In the genomic region with DNA sequence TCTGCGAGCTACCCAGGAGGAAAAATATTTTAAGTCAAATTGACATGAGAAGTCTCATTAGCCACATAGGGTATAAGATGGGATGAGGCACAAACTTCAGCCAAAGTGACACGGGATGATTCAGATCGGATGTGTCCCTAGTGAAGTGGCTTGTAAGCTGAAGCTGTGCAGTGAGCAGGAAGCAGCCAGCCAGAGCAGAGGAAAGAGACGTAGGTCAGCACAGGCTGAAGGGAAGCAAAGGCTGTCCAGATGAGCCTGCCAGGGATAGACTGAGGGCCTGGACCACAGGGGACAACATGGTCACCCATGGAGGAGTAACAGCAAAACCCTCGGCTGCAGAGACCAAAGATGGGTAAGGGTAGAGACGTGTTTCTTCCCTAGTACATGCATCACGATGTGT, we compare ENCODE assay signal across 25 mouse cellular contexts. TPM values are rescaled to one million over a fixed set of nuclear protein-coding genes. Genes with fewer than 3 reads are reported as not detected.
"Had no signal": no experiment of that assay in that cellular context is flagged by ENCODE, and none has a peak within 500 bp of the region (broad histone marks: within the 10 kb centered on the region; RNA-seq: fewer than 3 reads in every experiment).

No protein-coding gene starts in this region.

- ATAC-seq: intestine, embryonic 15.5 days; liver, embryonic 12.5 days; midbrain, embryonic 13.5 days had no signal

- H3K27me3 ChIP-seq: intestine, embryonic 15.5 days; limb, embryonic 13.5 days; liver, embryonic 12.5 days; liver, embryonic 15.5 days; midbrain, embryonic 13.5 days had no signal

- H3K36me3 ChIP-seq: intestine, embryonic 15.5 days; limb, embryonic 10.5 days; limb, embryonic 13.5 days; liver, embryonic 12.5 days; liver, embryonic 15.5 days; midbrain, embryonic 13.5 days had no signal

- H3K9ac ChIP-seq: intestine, embryonic 15.5 days; limb, embryonic 13.5 days; liver, embryonic 12.5 days; liver, embryonic 15.5 days; midbrain, embryonic 13.5 days had no signal

- DNase-seq: kidney, adult 11 months; kidney, adult 9 months; kidney, postnatal 25 days; layer of hippocampus, adult 9-11 months; liver; lung, adult 2 months; thymus, adult 18-20 months; thymus, postnatal 36 days had no signal

- H3K9me3 ChIP-seq: intestine, embryonic 15.5 days; limb, embryonic 10.5 days; limb, embryonic 13.5 days; liver, embryonic 12.5 days; liver, embryonic 15.5 days; midbrain, embryonic 13.5 days had no signal

- H3K27ac ChIP-seq: intestine, embryonic 15.5 days; limb, embryonic 10.5 days; limb, embryonic 13.5 days; liver, embryonic 12.5 days; liver, embryonic 15.5 days; macrophage; midbrain, embryonic 13.5 days had no signal

- H3K4me3 ChIP-seq: intestine, embryonic 15.5 days; layer of hippocampus, adult 2 months; limb, embryonic 10.5 days; limb, embryonic 13.5 days; liver, embryonic 12.5 days; liver, embryonic 15.5 days; midbrain, embryonic 13.5 days had no signal

- H3K4me2 ChIP-seq: intestine, embryonic 15.5 days; limb, embryonic 13.5 days; liver, embryonic 12.5 days; liver, embryonic 15.5 days; midbrain, embryonic 13.5 days had no signal

- H3K4me1 ChIP-seq: intestine, embryonic 15.5 days; limb, embryonic 10.5 days; limb, embryonic 13.5 days; liver, embryonic 12.5 days; liver, embryonic 15.5 days; midbrain, embryonic 13.5 days had no signal

RNA-seq across cellular contexts. Expression of a gene that starts 8.8 kb away (rescaled TPM):
- polyA plus RNA-seq: limb, embryonic 10.5 days; macrophage had no signal

RNA-seq across cellular contexts. Expression of a gene that starts 32.1 kb away (rescaled TPM):
- total RNA-seq: megakaryocyte, adult 5-6 weeks had no signal
- polyA plus RNA-seq: intestine, embryonic 15.5 days; kidney, embryonic 16.5 days; large intestine, adult 2 months; limb, embryonic 10.5 days; limb, embryonic 13.5 days; liver, embryonic 12.5 days; liver, embryonic 15.5 days; lung, adult 2 months; macrophage; midbrain, embryonic 13.5 days; neural tube, embryonic 11.5 days; neural tube, embryonic 14.5 days; small intestine, adult 2 months; spleen, adult 2 months; stomach, embryonic 16.5 days; urinary bladder, adult 2 months had no signal
